Mouse (Mus musculus) urinary bladder, postnatal 14 days (tissue): ENCODE data around the gene Gm20661.

Source experiments
- DNase-seq: peaks from one replicate; pipeline ENCODE4 v3.0.0; 2021; ENCODE audit warnings: low spot score

Gene Gm20661

GRCm38 (mm10) chr9:107982681-107983346 lies at the start of gene Gm20661:
Gene Gm20661, plus strand, starts transcription at chr9:107983058.
- DNase-seq, result peak; percentile 64

GRCm38 (mm10) chr9:107934146-107934545 lies 48.7 kb upstream of the Gm20661 start:
- no peak for DNase-seq

- no peak for DNase-seq
Measured at GRCm38 (mm10) chr9:107935374-107935773, 47.5 kb upstream of the Gm20661 start, which contains the start of gene Camkv. Gene Camkv, plus strand, starts transcription at chr9:107935674.

GRCm38 (mm10) chr9:107935790-107936214 lies 47.1 kb upstream of the Gm20661 start:
- peak; percentile 29 for DNase-seq

DNA sequence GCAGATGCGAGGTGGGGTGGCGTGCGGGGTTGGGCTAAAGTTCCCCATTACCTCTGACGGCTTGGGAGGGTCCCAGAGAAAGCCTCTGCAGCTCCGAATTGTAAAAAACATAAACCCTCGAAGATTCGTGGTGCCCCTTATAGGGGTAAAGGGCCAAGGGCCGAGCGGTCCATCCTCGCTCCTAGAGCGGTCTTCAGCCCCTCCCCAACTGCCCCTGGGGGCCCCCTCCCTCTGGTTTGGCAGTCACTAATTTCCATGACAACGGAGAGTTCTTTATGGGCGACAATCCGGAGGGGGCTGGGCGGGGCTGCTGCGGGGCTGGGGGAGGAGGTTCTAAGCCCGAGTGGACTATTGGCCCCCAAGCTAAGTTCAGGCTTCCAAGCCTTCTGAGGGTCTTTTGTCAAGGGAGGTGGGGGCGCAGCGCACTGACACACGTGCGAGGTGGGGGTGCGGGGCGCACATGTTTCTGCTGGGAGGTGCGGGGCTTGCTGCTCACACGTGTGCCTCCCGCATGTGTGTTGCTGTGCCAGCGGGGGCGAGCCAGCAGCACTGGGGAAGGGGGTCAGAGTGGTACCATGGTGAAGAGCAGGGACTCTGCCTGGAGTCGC lies 46.5 kb upstream of the Gm20661 start:
- no peak for DNase-seq

DNA sequence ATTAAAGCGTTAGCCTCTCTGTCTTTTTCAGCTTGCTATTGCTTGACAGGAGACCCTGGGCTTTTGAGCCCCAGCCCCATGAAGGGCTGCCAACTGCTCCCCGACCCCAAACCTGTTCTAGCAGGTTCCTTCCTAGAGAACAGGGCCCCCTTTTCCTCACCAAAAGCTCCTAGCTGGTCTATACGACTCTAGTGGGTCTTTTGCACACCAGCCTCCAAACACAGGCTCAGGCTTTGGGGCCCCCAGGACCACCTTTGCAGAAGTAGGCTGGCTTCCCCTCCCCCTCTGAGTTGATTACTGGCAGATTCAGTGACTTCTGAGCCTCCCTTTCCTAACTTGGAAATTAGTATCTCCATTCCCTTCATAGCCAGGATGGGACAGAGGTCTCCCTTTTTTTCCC lies 46.0 kb upstream of the Gm20661 start:
- DNase-seq, result no peak

DNA sequence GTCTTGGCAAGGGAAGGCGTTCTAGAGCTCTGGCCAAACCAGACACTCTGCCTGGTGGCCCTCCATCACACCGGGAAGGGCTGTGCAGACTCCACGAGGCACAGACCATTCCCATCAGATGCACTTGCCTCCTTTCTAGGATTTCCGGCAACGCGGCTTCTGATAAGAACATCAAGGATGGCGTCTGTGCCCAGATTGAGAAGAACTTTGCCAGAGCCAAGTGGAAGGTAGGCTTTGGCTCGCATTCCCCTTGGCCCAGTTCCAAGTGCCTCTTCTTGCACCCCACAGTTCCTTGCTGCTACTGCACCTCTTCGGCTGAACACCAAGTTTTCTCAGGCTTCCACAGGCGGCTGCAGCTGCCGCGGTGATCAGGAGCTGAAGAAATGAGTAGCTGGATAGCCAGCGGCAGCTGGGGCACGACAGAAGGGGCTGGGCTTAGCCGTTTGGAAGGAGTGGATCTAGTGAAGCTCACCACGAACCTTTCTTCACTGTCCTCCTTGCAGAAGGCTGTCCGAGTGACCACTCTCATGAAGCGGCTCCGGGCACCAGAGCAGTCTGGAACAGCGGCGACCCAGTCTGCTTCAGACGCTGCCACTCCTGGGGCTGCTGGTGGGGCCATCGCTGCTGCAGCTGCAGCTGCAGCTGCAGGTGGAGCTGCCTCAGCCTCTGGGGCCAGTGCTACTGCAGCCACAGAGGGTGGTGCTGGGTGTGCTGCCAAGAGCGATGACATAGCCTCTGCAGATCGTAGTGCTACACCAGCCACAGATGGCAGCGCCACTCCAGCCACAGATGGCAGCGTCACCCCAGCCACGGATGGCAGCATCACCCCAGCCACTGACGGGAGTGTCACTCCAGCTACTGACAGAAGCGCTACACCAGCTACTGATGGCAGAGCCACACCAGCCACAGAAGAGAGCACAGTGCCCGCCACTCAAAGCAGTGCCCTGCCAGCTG lies 35.3 kb upstream of the Gm20661 start:
- no peak for DNase-seq

DNA sequence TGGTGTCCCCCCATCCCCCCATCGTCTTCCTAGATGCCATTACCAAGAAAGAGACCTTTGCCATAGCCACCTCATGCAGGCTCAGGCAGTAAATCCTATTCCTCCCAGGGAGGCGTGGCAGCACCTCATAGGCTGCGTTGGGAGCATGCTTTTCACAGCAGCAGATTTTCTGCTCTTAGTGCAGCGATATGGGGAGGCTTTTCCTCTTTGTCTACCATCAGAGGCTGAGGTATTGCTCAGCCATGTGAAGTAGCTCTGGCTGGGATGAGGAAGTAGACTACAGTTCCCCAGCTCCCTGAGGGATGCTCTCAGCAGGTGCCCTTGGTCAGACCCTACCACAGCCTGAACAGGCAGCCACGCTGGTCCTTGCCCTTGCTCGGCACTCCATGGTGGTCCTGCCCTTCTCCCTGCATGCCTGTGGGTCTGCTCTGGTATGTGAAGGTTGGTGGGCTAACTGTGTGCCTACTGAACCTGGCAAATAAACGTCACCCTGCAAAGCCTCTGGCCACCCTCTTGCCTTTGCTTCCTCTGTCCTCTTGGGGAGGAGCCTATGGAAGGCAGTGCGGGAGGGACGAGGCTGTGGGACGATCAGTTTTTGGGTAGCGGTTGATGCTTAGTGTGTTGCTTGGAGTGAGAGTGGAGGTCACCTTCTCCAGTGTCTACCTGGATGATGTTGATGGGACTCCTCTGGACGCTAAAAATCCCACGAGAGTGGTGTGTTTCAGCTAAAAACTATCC lies 33.5 kb upstream of the Gm20661 start:
- no peak for DNase-seq

- no peak for DNase-seq
Measured at GRCm38 (mm10) chr9:107949922-107950235, 33.0 kb upstream of the Gm20661 start, which contains the start of gene Traip. Gene Traip, plus strand, starts transcription at chr9:107950136.

GRCm38 (mm10) chr9:107950460-107951355 lies 32.1 kb upstream of the Gm20661 start:
- DNase-seq, result peak; percentile 94

GRCm38 (mm10) chr9:107955613-107956289 lies 27.1 kb upstream of the Gm20661 start:
- no peak for DNase-seq

- DNase-seq, result no peak
Measured at GRCm38 (mm10) chr9:107957141-107957540, 25.7 kb upstream of the Gm20661 start.

DNA sequence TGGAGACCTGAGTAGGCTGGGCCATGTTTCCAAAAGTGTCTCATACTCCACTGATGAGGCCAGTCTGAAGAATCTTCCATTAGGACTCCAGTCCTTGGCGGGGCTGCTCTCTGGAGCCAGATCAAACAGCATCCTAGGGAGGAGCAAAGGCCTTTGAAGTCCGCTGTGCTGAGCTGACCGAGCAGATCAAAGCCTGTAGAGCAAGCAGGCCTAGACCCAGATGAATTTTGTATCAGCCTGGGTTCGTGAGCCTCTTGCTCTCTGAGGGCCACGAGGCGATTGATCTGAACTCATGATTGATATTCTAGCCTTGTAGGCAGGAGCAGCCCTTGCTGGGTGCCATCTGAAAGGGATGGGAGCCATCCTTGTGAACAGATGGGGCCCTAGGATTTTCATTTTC lies 23.0 kb upstream of the Gm20661 start:
- no peak for DNase-seq

DNA sequence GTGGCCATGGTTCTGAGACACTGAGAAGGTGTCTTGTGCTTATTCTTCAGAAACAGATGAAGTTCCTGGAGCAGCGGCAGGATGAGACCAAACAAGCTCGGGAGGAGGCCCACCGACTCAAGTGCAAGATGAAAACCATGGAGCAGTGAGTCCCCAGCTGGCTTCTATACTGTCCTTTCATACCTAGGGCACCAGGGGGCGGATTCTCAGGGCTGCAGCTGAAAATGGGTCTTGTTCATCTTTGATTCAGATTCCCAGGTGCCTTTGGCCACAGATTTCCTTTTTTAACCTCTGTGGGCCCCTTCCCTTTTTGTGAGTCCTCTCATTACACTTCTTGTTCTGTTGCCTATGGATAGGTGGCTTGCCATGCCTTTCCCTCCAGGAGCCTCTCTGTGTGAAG lies 21.9 kb upstream of the Gm20661 start:
- no peak for DNase-seq

DNA sequence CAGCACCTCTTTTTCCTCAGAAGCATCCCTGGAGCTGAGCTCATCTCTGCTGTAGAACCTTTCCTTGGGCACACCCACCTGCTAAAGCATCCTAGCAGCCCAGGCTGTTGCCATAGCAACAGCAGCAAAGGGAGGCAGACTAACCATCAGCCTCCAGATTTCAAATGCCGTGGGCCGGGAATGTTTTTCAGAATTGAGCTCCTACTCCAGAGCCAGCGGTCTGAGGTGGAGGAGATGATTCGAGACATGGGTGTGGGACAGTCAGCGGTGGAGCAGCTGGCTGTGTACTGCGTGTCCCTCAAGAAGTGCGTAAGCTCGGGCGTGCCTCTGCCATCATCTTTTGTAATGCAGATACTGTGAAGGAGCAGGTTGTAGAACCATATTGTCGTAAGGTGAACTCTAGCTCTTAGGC lies 21.5 kb upstream of the Gm20661 start:
- DNase-seq, result no peak

GRCm38 (mm10) chr9:107961881-107962280 lies 21.0 kb upstream of the Gm20661 start:
- DNase-seq, result no peak

DNA sequence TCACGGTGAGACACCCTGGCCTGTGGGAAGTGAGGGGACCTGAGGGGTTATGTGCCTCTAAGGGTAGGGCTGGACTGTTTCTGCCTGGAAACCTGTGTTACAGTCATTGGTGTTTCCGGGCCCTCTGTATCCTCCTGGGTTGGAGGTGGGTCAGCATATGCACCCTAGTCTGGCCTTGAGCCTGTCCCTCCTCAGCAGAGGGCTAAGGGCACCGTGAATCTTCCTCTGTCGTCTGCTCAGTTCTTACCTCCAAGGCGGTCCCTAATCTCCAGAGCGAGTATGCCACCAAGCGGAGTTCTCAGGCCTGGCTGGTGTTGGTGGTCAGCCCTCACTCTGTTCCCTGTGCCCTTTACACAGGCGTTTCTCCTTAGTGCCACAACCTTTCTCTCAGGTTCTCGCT lies 19.9 kb upstream of the Gm20661 start:
- no peak for DNase-seq

GRCm38 (mm10) chr9:107963700-107964099 lies 19.2 kb upstream of the Gm20661 start:
- DNase-seq, result peak; percentile 87

- no peak for DNase-seq
Measured at GRCm38 (mm10) chr9:107964681-107965080, 18.2 kb upstream of the Gm20661 start.

DNA sequence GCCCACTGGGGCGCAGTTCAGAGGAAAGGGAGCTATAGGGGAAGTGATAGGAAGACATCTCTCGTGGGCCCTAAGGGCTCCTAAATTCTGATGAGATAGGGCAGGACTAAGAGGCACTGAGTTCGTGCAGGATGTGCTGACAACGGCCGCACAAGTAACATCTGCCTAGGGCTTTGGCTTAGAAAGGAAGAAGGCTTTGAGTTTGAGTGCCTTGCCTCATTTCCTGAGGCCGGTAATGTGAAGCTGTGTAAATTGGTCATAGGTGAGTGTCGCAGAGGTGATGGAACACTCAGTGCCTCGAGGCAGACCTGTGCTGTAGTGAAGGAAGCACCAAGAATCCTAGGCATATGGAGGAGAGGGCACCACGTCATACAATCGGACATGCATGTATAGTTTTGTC lies 16.2 kb upstream of the Gm20661 start:
- no peak for DNase-seq
